Mouse (Mus musculus) mouse trophoblast stem cell (cell line): Measurements from ENCODE around the gene Rabggta.

Experiments
- in situ Hi-C, 2 experiments: fragments of 300-500 bp; cut with MseI, MboI; formaldehyde crosslinking; loops; 2 replicates in 1 of 2; 3 replicates in 1 of 2; pipeline ENCODE4 v1.15.1; 2025

Rabggta gene

DNA sequence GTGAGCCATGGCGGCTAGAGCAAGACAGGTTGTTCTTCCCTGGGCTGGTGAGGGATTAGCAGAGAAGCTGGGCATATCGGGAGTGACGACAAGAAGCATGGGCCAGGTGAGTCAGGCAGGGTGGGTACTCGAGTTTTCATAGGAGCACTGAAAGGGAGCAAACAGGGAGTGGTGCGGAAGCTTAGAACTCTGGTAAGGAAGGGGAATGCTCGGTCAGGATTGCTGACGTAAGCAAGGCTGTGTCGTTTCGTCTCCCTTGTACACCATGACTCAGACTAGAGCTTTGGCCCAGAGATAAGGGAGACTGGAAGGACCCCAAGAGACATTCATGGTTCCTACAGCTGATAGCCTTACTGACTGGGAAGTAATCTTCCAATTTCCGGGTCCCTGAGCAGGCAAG lies 11.8 kb upstream of the Rabggta start:
- in situ Hi-C loops = no loop called here

DNA sequence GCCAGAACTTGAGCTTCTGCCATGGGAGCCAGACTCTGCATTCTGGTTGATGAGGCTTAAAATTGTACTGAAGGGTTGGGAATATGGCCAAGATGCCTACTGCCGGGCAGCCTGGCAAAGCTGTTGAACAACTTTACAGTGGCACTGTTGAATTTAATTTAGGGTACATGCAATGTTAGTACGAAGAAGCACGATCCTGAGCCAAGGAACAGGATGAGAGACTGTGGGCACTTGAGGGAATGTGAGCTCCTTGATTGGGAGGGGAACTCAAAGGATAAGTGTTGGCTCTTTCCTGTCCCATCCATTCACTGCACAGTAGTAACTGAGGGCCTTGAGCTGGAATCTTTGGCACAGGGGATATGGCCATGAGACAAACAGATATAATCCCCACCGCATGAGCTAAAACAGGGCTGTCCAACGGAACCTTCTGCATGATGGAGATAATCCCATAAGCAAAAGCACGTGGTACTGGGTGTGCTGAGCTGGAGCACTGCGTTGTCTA lies 8.5 kb upstream of the Rabggta start:
- in situ Hi-C loops = no loop called here

DNA sequence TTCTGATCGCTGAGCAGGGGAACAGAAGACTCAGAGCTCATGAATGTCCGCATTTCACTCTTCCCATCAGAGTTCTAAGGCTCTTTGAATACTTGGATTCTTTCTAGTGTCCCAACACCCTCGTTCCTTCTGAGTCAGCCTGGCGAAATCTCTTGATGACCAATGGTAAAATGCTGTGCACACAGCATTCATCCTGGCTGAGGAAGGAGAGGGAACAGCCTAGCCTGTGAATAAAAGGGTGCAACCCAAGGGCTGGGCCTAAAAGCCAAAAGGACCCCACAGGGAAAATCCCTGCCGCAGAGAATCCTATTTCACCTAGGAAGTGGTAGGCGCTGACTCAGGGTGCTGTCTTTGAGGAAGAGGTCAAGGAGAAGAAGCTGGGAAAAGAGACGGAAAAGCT lies 8.1 kb upstream of the Rabggta start:
- in situ Hi-C loops = no loop called here

DNA sequence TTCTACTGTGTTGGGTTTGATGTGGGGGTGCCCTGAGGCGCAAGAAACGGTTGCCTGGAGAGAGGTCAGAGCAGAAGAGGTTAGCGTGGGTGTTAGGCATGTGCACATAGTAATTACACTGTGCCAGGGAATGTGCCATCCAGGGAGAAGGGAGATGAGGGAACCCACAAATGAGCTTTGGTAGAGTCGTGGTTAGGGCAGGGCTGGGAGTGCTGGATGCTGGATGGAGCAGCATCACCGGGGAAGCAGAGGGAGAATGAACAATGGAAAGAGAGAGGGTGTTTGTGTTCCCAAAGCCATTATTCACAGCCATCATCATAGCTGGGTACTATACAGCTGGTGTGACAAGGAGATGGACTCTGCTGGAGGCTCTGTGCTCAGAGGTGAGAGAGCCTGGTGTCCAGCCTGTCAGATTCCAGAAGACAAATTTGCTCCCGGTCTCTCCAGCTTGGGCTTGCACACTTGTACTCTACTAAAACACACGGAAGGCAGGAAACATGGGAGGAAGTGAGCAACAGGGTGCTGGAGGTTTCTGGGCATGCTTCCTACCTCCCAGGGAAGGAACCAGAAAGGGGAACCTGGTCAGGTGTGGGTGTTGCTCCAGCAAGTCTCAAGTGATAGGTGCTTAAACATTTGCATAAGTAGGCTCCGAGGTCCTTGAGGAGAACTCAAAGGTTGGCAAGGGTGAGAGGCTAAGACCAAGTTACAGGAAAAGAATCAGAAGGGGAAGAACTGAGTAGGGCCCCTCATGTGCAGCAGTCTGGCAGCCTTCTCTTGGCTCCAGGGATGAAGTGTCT lies 6.0 kb upstream of the Rabggta start:
- in situ Hi-C loops = no loop called here

DNA sequence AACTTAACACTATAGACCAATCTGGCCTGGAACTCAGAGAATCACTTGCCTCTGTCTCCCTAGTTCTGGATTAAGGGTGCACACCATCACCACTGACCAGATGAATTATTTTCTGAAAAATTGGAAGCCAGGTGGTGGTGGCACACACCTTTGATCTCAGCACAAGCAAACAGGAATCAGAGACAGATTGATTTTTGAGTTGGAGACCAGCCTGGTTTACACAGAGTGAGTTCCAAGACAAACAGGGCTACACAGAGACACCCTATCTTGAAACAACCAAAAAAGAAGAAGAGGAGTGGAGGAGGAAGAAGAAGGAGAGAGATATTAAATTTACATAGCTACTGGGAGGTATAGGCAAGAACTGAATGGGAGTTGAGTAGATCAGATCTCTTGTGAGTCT lies 4.2 kb upstream of the Rabggta start:
- in situ Hi-C loops = no loop called here

DNA sequence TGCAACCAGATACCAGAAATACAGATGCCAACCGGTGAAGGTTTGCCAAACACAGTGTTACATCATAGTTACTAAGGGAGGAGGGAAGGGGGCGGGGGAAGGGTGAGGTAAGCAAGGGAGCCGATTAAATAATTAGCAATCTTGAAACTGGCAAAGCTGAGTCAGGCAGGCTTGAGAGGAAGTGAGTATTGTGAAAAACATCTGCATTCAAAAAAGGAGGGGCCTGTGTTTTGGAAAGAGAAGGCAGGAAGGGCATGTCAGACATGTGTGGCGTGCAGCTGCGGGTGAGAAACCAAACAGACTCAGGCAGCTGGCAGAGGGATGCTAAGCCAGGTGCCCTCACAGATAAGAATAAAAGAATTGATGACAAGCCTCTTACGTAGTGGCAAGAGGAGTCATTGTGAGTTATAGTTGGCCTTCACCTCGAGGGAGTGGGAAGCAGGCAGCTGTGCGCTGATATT lies 2.4 kb upstream of the Rabggta start:
- in situ Hi-C loops = no loop called here

DNA sequence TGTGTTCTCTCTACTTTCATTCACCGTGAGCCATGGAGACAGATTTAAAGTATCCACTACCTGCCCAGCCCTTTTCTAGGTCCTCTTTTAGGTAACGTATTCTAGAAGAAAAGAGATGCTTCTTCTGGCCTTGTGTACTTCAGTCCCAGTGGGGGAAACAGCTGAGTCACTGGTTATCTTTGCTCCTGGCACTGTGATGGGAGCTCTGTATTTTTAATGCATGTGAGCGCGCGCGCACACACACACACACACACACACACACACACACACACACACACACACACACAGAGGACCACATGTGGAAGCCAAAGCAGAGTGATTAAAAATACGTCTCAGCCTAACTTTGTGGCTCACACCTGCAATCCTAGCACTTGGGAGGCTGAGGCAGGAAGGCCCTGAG lies 1.4 kb upstream of the Rabggta start:
- in situ Hi-C loops = no loop called here

DNA sequence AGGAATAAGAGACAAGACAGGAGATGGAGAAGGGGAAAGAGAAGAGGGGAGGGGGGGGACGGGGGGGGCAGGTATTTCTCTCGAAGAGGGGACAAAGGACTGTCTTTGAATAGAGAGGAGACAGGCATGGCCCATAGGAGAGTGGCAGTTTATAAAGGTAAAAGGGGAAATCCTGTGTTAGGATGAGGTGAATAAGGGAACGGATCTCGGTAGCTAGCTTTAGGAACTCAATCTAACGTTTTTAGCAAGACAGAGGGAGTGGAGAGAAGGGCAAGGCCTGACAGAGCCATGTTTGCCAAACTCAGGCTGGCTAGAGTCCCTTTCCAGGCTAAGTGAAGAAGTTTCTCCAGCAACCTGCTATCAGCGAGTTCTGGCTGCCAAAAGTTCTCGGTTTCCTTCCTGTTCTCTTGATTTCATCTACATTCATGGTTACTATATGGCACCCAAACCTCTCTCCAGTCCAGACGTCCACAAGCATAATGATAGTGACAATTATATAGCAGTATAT lies 429 bp upstream of the Rabggta start:
- in situ Hi-C loops = no loop called here

DNA sequence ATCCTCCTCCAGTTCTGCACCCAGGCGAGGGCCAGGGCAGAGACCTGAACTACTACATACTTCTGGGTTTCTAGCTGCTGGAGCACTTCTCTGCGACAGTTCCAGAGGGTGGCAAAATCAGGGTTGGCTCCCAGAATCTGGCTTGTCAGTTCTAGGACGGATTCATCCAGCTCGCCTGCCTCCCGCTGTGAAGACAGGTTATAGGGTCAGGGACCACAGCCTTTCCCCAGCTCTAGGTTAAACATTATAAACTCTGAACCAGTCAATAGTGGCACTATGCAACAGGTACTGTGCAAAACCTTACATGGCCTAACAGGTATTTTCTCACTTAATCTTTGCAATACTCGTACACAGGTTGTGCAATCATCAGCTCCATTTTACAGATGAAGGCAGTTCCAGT lies 987 bp downstream of the Rabggta start:
- in situ Hi-C loops = no loop called here

DNA sequence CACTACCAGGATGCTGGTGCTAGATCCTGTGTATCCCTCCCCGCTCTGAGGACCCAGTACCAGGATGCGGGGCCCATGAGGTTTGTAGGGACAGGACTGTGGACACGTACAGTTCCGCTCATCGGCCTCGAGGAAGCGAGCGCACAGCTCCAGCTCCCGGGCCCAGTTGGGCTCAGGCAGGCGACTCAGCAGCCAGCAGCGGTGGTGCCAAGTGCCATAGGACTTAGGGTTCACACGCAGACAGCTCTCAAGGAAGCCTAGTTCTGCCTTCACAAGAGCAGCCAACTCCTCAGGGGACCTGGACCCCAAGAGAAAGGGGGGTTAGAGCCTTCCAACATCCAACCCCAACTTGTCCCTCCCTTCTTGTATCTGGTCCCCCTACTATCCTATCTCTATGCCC lies 1.4 kb downstream of the Rabggta start:
- in situ Hi-C loops = no loop called here

DNA sequence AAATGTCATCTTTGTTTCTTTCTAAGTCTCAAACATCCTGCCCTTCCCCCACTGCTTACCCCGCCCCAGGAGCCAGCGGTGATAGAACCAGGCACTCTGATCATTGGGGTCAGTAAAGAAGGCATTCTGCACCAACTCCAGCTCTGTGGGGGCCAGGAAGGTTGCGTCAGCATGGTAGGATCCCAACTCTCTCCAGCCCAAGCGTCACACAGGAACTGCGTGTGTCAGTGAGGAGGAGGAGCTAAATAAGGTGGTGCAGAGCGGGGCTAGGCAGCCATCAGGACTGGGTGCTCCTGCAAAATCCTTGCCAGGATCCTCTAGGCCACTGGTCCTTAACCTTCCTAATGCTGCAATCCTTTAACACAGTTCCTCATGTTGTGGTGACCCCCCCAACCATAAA lies 2.3 kb downstream of the Rabggta start:
- in situ Hi-C loops = no loop called here

DNA sequence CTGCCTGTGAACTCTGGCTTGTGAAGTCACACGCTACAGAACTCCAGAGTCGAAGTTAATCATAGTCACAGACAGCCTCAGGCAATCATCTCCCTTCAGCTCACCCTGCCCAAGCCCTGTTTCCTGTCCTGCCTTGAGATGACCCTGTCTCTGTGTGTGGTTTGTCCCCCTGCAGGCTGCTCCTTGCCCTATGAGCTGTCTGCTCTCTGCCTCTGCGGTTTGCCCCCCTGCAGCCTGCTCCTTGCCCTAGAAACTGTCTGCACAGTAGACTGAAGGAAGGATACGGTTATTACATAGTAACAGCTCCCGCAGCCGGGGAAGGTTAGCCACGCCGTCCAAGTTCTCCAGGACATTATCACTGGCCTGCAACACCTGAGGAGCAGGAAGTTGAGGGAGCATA lies 5.2 kb downstream of the Rabggta start:
- in situ Hi-C loops = no loop called here

DNA sequence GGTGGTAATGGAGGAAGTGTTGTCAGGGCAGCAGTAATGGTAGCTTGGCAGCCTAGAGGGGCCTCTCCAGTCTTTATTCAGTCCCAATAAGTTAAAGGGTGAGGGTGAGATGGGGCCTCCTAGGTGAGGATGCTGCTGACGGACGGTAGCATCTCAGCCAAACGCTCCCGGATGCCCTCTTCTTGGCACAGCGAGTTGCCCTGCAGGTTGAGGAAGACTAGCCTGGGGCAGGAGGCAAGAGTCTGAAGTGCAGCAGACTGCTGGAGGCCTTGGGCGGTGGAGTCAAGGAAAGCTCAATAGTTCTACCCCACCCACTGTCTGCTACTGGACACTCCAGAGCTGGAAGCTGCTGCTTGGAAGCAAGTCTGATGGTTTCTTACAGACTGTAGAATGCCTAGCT lies 5.8 kb downstream of the Rabggta start:
- in situ Hi-C loops = no loop called here

DNA sequence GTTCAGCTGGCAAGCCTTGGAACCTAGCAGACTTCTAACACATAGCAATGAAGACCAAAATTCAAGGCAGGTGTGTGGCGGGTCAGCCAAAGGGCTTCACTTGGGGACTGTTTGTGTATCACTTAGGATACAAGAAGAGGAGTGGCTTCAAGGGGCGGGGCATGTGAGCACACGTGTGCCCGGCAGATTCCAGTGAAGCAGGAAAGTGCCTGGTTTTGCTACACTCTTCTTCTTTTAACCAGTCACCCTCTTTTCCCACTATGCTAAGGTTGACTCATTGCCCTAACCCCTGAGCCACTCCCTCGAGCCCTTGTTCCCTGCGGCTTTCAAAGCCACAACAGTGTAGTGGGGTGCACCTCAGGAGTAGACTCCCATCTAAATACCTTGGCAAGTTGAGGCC lies 7.2 kb downstream of the Rabggta start:
- in situ Hi-C loops = no loop called here

DNA sequence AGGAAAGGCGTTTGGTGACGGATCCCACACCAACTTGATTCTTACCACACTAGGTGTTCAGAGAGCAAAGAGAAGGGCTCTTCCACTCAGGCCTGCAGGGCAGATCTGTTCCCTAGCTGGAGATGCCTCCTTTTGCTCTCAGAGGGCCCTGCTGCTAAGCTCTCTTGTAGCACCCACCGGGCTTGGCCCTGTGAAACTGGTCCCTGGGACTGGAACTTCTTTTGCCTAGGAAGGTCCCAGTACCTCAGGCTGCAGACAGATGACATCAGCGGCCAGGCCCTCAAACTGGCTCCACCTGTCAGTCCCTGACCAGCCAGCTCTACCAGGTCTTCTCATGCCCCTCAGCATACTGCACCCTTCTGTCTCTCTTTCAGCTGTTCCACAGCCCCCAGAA lies 8.3 kb downstream of the Rabggta start, which contains the start of gene Tgm1:
TSS of gene Tgm1 (minus strand) at position 198 of the 394 bp plus-strand sequence.
- in situ Hi-C loops = no loop called here

DNA sequence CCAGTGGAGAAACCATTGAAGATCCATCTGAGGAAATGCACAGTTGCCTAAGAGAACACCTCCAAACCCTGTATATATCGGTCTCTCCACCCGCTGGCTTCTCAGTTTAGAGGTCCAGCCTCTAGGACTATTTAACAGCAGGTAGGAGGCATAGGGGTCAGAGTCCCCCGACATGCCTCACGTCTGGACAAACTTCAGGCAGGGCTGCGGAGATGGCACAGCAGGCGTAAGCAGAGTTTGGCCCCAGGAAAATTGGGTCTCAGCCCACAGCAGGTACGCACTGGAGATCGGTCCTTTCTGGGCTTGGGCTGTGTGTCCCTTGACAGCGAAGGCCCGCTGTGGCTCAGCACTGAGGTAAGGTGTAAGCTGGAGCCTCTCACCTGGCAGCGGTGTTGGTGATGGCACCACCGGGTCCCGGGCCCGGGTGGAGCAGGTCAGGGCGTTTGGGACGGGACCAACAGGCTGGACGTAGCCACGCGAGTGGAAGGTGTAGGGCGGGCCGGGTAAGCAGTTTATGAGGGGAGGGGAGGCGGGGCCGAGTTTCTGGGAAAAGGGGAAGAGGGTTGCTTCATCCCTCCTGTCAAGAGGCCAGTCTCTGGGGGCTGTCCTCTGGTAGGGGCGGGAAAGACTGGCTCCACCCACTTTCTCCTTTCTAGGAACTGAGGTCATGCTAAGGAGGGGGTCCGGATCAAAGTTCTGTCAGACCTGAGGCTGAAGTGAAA lies 8.9 kb downstream of the Rabggta start:
- in situ Hi-C loops = no loop called here

DNA sequence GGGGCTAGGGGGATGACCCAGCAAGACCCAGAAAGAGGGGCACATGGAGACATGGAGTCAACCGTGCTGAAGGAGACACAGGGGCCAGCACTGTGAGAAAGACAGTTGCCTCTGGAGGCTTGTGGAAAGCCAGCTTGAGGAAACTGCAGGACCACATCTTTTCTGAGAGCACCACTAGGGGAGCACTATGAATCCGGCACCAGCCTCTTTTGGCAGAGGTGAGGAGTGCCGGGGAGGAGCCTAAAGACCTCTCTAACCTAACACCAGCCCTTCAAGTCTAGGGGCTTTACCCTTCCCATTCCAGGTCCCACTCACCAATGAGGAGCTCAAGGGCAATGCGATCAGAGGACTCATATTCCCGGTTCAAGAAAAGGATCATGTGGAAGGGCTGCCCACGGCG lies 10.3 kb downstream of the Rabggta start:
- in situ Hi-C loops = no loop called here

DNA sequence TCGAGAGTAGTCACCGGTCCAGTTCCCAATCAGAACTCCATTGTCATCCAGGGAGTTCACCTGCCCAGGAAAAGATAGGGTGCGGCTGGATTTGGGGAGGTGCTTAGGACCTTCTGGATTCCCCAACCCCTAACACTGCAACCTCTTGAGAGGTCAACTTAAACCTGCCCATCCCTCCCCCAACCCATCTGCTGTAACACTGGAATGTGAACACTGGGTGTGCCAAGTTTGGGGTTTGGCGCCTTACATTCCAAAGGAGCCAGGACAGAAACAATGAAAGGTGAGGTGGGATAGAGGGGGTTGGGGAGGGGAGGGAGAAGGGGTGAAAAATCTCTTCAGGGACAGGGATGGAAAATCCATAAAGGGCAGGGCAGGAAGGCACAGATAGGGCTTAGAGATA lies 12.6 kb downstream of the Rabggta start:
- in situ Hi-C loops = no loop called here

DNA sequence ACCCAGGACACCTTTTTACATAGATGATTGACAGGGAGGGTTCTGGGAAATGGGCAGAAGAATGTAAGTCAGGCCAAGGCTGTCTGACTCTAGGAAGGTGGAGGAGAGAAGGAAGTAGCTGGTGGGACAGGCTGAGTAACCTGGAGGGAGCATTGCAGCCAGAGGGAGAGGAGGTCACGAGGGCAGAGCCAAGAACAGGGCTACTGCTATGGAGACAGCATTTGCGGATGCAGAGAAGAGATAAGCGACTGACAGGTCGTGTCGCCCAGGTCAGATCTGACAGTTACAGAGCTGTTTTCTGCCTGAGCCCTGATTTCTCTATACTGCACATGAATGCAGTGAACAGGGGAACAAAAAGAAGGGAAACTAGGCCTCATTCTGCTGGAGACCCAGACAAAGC lies 14.7 kb downstream of the Rabggta start:
- in situ Hi-C loops = no loop called here

DNA sequence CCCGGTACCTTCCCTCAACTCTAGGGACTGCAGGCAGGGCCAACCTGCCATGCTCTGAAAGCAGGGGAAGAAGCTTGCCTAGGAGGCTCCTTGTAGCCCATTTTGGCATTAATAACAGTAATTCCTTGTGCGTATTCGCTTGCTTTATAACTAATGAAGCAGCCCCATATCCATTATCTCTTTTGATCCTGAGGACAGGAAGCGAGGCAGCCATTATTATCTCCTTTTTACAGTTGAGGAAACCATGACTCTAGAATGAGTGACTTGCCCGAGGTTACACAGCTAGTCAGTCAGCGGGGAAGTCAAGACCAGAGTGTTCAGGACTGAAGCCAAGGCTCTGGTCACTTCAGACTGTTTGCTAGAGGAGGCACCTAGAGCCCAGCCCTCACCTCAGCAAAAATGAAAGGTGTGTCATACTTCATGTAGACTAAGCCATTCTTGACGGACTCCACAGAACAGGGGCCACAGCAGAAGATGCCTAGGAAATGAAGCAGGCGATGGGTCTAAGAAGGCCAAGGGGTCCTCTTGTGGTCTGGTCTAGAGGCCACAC lies 15.9 kb downstream of the Rabggta start:
- in situ Hi-C loops = no loop called here

DNA sequence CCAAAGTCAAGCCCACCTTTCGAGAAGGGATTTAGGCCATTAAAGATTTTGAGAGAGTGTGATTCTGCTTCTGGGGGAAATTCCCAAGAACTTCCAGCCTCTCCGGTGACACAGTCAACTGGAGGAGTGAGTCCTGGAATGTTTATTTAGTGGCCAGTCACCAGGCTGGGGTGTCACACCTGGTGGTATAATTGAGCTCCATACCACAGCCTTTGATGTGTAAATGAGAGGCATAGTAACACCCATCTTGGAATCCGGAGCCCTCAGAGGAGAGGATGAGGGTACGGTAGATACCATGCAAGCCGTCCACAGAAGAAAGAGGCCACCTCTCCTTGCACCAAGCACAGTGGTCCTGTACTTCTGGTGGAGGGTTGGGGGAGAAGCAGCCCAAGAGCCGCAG lies 19.3 kb downstream of the Rabggta start:
- in situ Hi-C loops = no loop called here

DNA sequence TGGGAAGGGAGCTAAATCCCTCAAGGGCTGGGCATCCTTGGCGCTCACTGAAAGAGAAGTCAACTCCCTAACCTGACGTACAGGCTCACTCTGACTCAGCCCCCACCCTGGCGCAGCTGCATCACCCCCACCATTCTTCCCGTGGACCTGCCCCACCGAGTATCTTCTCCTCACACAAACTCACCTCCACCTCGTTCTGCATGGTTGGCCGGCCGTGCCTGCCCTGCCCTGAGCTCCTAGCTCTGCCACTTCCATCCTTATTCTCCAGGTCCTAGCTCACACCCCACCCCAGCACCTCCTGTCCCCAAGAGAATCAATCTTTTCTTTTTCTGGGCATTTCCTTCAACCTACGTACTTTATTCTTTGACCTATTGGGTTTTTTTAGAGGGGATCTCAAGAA lies 20.9 kb downstream of the Rabggta start:
- in situ Hi-C loops = no loop called here

DNA sequence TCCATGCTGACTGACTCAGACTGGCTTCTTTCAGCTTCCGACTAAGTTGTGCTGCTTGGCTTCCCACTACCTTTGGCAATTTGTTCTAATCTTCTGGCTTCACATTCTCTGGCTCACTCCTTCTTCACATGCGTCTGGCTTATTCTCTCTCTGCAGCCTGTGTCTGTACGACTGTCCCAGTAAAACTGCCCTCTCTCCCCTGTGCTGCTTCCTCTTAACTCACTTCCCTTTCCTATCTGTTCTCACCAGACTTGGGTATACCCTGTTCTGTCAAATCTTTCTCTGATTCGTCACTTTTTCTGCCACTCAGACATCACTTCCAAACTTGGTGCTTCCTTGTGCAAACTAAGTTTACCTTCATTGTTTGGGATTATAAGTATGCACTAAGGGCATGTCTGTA lies 24.8 kb downstream of the Rabggta start:
- in situ Hi-C loops = no loop called here
